Mouse (Mus musculus) liver, adult 2 months (tissue): ENCODE measurements around the gene Znrd1as.

Experiments
- CTCF ChIP-seq: fragments of 200-500 bp; IDR thresholded peaks from 2 replicates; pipeline ENCODE4 v1.5.1; 2011; ENCODE audit warnings: low read depth, low read length, control low read depth
- POLR2A ChIP-seq: fragments of 200-500 bp; IDR thresholded peaks from 2 replicates; pipeline ENCODE4 v1.6.1; 2011; ENCODE audit warnings: low read length, control low read depth; ENCODE audit not compliant: insufficient read depth; ENCODE audit errors: extremely low read depth

DNA sequence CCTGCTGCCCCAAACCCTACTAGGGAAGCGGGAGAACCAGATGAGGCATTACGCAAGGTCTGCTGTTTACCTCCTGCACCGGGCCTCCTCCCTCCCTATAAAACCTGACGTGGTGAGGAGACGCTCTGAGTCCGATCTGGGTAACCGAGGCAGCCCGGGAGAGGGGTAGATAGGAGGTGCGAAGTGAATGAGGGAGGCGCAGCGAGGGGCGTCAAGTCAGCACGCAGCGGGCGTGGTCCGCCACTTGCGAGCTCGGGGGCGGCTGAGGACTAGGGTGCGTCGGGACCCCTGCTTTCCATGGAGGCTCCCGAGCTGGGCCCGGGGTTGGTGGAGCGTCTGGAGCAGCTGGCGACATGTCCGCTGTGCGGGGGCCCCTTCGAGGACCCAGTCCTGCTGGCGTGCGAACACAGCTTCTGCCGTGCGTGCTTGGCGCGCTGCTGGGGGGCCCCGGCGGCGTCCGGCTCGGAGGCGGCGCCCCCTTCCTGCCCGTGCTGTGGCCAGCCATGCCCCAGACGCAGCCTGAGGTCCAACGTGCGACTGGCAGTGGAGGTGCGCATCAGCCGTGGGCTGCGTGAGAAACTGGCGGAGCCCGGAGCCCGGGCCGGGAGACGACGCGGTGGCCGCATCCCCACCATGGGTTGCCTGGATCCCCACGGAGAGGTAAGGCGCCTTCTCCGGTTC, 15.5 kb upstream of the Znrd1as start, which contains the start of gene Rnf39:
- TF ChIP-seq CTCF = no peak
- peak; percentile 89 for TF ChIP-seq POLR2A
